Mouse (Mus musculus): ENCODE measurements around the gene Opcml. TPM values are rescaled to one million over a fixed set of nuclear protein-coding genes. Genes with fewer than 3 reads are reported as not detected.

Opcml gene
- total and polyA plus RNA-seq, 3 experiments, result 0.82 TPM; not detected in 2

- Histone ChIP-seq H3K4me3 (ENCODE audit: low read depth, low read length) (no peak overlapping the region), H3K9me3 (replicated peaks) (no peaks in the 10 kb centered on the region), H3K36me3 (replicated peaks) (no peaks in the 10 kb centered on the region), H3K27me3 (ENCODE audit: insufficient read depth, low read length) (no peaks in the 10 kb centered on the region), H3K4me1 (ENCODE audit: insufficient read depth, low read depth, low read length) (no peaks in the 10 kb centered on the region)
- TF ChIP-seq TAL1 (conservative IDR thresholded peaks at IDR 0.05; ENCODE audit: low read depth, low read length) (no peak), GATA1 (IDR thresholded peaks at IDR 0.05; ENCODE audit: borderline replicate concordance, low read length) (no peak), POLR2AphosphoS5 (IDR thresholded peaks at IDR 0.05; ENCODE audit: insufficient replicate concordance, low read depth, low read length) (no peak), CTCF (IDR thresholded peaks at IDR 0.05; ENCODE audit: low read depth, low read length) (no peak), GATA2 (IDR thresholded peaks at IDR 0.05; ENCODE audit: borderline replicate concordance, low read depth, low read length) (no peak)
- ATAC-seq (ENCODE audit: extremely low read depth, insufficient number of reproducible peaks, low FRiP score, poor library complexity, severe bottlenecking) (no peak), DNase-seq (ENCODE audit: low spot score) (no peak)
Measured at GRCm38 (mm10) chr9:28714544-28714943, 924.0 kb downstream of the Opcml start.

- Histone ChIP-seq H3K36me3 (replicated peaks) (no peaks in the 10 kb centered on the region), H3K4me3 (ENCODE audit: low read depth, low read length) (no peak overlapping the region), H3K4me1 (ENCODE audit: insufficient read depth, low read depth, low read length) (no peaks in the 10 kb centered on the region), H3K27me3 (ENCODE audit: insufficient read depth, low read length) (no peaks in the 10 kb centered on the region), H3K9me3 (replicated peaks) (0 out of 2 replicates have a peak, but pooled peaks cover 2% of the 10 kb centered on the region)
- DNase-seq (ENCODE audit: low spot score) (no peak), ATAC-seq (ENCODE audit: extremely low read depth, insufficient number of reproducible peaks, low FRiP score, poor library complexity, severe bottlenecking) (no peak)
- TF ChIP-seq CTCF (IDR thresholded peaks at IDR 0.05; ENCODE audit: low read depth, low read length), result no peak
- no peak for TF ChIP-seq POLR2AphosphoS5 (IDR thresholded peaks at IDR 0.05; ENCODE audit: insufficient replicate concordance, low read depth, low read length)
- no peak for TF ChIP-seq GATA1 (IDR thresholded peaks at IDR 0.05; ENCODE audit: borderline replicate concordance, low read length)
- no peak for TF ChIP-seq GATA2 (IDR thresholded peaks at IDR 0.05; ENCODE audit: borderline replicate concordance, low read depth, low read length)
- no peak for TF ChIP-seq TAL1 (conservative IDR thresholded peaks at IDR 0.05; ENCODE audit: low read depth, low read length)
Measured at GRCm38 (mm10) chr9:28720186-28720585, 929.6 kb downstream of the Opcml start.

DNA sequence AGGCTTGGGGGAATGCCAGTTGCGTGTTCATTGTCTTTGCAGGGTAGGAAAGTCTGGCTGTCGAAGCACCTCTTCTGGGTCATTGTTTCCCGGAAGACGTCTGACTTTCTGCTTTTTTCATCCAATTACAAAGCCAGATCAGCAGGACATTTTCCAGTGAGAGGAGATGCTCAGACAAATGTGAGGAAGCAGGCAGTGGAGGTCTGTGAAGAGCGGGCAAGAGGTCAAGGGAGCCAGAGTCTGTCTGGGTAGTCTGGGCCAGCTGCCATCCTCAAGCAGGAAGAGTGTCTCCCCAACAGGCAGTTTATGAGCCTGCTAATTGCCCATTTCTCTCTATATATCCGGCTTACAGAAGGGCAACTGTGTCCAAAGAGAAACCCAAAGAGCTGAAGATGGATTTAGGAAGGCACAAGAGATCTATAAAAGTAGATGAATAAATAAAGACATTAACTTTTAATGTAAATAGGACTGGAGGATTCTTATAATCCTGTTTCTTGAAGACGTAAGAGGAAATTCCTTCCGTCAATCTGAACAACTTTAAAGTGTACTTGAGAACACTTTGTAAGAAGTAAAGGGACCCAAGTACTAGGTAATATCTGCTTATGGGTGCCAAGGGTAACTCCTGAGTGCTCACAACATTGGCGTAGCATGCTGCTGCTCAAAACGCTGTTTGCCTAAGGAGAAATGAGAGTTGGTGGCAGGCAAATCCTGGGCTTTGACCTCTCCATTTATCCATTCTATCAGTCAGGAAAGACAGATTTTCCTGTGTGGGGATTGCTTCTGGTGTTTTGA, 941.4 kb downstream of the Opcml start:
- H3K36me3 ChIP-seq (replicated peaks), result no peaks in the 10 kb centered on the region
- TF ChIP-seq GATA1 (IDR thresholded peaks at IDR 0.05; ENCODE audit: borderline replicate concordance, low read length) (no peak), TAL1 (conservative IDR thresholded peaks at IDR 0.05; ENCODE audit: low read depth, low read length) (no peak), GATA2 (IDR thresholded peaks at IDR 0.05; ENCODE audit: borderline replicate concordance, low read depth, low read length) (no peak), CTCF (IDR thresholded peaks at IDR 0.05; ENCODE audit: low read depth, low read length) (no peak), POLR2AphosphoS5 (IDR thresholded peaks at IDR 0.05; ENCODE audit: insufficient replicate concordance, low read depth, low read length) (no peak)
- no peaks in the 10 kb centered on the region for H3K9me3 ChIP-seq (replicated peaks)
- H3K27me3 ChIP-seq (ENCODE audit: insufficient read depth, low read length), result no peaks in the 10 kb centered on the region
- H3K4me1 ChIP-seq (ENCODE audit: insufficient read depth, low read depth, low read length), result no peaks in the 10 kb centered on the region
- no peak overlapping the region for H3K4me3 ChIP-seq (ENCODE audit: low read depth, low read length)
- DNase-seq (ENCODE audit: low spot score) (no peak), ATAC-seq (ENCODE audit: extremely low read depth, insufficient number of reproducible peaks, low FRiP score, poor library complexity, severe bottlenecking) (no peak)

DNA sequence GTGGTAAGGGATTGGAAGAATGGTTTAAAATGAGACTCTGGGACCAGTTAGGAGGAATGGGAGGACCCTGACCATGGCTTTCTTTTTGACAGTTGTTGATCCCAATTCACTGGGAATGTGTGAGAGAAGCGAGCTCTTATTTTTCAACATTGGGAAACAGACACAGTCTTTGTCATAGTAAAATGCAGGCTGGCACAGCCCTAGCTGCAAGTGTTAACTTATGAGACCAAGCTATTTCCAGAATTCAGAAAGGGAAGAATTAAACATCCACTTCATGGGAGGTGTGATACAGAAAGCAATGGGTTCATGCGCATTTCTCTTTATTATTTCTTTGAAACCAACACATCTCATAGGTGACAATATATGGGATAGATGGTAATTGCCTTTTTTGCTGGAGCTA, 947.4 kb downstream of the Opcml start:
- no peak for TF ChIP-seq GATA1 (IDR thresholded peaks at IDR 0.05; ENCODE audit: borderline replicate concordance, low read length)
- no peak for TF ChIP-seq POLR2AphosphoS5 (IDR thresholded peaks at IDR 0.05; ENCODE audit: insufficient replicate concordance, low read depth, low read length)
- TF ChIP-seq GATA2 (IDR thresholded peaks at IDR 0.05; ENCODE audit: borderline replicate concordance, low read depth, low read length), result no peak
- TF ChIP-seq CTCF (IDR thresholded peaks at IDR 0.05; ENCODE audit: low read depth, low read length), result no peak
- no peak for TF ChIP-seq TAL1 (conservative IDR thresholded peaks at IDR 0.05; ENCODE audit: low read depth, low read length)
- ATAC-seq (ENCODE audit: extremely low read depth, insufficient number of reproducible peaks, low FRiP score, poor library complexity, severe bottlenecking), result no peak
- no peak for DNase-seq (ENCODE audit: low spot score)
- no peak overlapping the region for H3K4me3 ChIP-seq (ENCODE audit: low read depth, low read length)
- H3K27me3 ChIP-seq (ENCODE audit: insufficient read depth, low read length), result no peaks in the 10 kb centered on the region
- no peaks in the 10 kb centered on the region for H3K9me3 ChIP-seq (replicated peaks)
- H3K36me3 ChIP-seq (replicated peaks), result no peaks in the 10 kb centered on the region
- no peaks in the 10 kb centered on the region for H3K4me1 ChIP-seq (ENCODE audit: insufficient read depth, low read depth, low read length)

DNA sequence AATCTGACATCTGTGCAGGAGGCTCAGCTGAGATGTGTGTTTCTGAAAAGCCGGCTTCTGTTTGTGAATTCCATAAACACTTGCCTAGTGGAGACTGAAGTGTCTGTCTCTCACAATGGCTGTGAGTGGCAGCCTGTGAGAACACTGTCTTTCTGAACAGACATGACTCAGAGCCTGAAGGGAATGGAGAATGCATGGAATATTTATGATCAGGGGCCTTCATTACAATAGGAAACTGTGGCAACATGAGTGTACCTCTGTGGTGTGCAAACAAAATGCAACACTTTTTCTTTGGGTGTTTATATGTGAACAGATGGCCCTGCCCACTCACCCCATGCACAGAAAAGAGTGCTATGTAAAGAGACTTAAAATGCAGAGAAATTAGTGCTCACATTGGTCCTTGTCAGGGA, 947.9 kb downstream of the Opcml start:
- H3K4me3 ChIP-seq (ENCODE audit: low read depth, low read length), result no peak overlapping the region
- DNase-seq (ENCODE audit: low spot score), result no peak
- no peaks in the 10 kb centered on the region for H3K9me3 ChIP-seq (replicated peaks)
- H3K4me1 ChIP-seq (ENCODE audit: insufficient read depth, low read depth, low read length), result no peaks in the 10 kb centered on the region
- H3K36me3 ChIP-seq (replicated peaks), result no peaks in the 10 kb centered on the region
- TF ChIP-seq POLR2AphosphoS5 (IDR thresholded peaks at IDR 0.05; ENCODE audit: insufficient replicate concordance, low read depth, low read length), result no peak
- no peak for TF ChIP-seq CTCF (IDR thresholded peaks at IDR 0.05; ENCODE audit: low read depth, low read length)
- TF ChIP-seq GATA1 (IDR thresholded peaks at IDR 0.05; ENCODE audit: borderline replicate concordance, low read length), result no peak
- no peak for TF ChIP-seq GATA2 (IDR thresholded peaks at IDR 0.05; ENCODE audit: borderline replicate concordance, low read depth, low read length)
- TF ChIP-seq TAL1 (conservative IDR thresholded peaks at IDR 0.05; ENCODE audit: low read depth, low read length), result no peak
- no peak for ATAC-seq (ENCODE audit: extremely low read depth, insufficient number of reproducible peaks, low FRiP score, poor library complexity, severe bottlenecking)
- no peaks in the 10 kb centered on the region for H3K27me3 ChIP-seq (ENCODE audit: insufficient read depth, low read length)

GRCm38 (mm10) chr9:28744771-28745170, 954.2 kb downstream of the Opcml start:
- no peaks in the 10 kb centered on the region for H3K4me1 ChIP-seq (ENCODE audit: insufficient read depth, low read depth, low read length)
- no peak for ATAC-seq (ENCODE audit: extremely low read depth, insufficient number of reproducible peaks, low FRiP score, poor library complexity, severe bottlenecking)
- H3K27me3 ChIP-seq (ENCODE audit: insufficient read depth, low read length), result no peaks in the 10 kb centered on the region
- H3K4me3 ChIP-seq (ENCODE audit: low read depth, low read length), result no peak overlapping the region
- no peak for DNase-seq (ENCODE audit: low spot score)
- no peaks in the 10 kb centered on the region for H3K9me3 ChIP-seq (replicated peaks)
- no peak for TF ChIP-seq TAL1 (conservative IDR thresholded peaks at IDR 0.05; ENCODE audit: low read depth, low read length)
- no peak for TF ChIP-seq GATA2 (IDR thresholded peaks at IDR 0.05; ENCODE audit: borderline replicate concordance, low read depth, low read length)
- TF ChIP-seq GATA1 (IDR thresholded peaks at IDR 0.05; ENCODE audit: borderline replicate concordance, low read length), result no peak
- no peak for TF ChIP-seq CTCF (IDR thresholded peaks at IDR 0.05; ENCODE audit: low read depth, low read length)
- no peak for TF ChIP-seq POLR2AphosphoS5 (IDR thresholded peaks at IDR 0.05; ENCODE audit: insufficient replicate concordance, low read depth, low read length)
- H3K36me3 ChIP-seq (replicated peaks), result no peaks in the 10 kb centered on the region

Data from G1E (cell line).